Mouse (Mus musculus) brain, embryonic 14.5 days (tissue): ENCODE results near the gene Tssk3. TPM values are rescaled to one million over a fixed set of nuclear protein-coding genes. Genes with fewer than 3 reads are reported as not detected.

ENCODE experiments used
- DNase-seq: peaks from one replicate; pipeline ENCODE4 v3.0.0-alpha.2; 2011; ENCODE audit warnings: low read depth
- CTCF ChIP-seq: fragments of 200-500 bp; IDR thresholded peaks from 2 replicates; pipeline ENCODE4 v1.5.1; 2012; ENCODE audit warnings: inconsistent platforms, mild to moderate bottlenecking, moderate library complexity, borderline replicate concordance; ENCODE audit not compliant: insufficient read depth, insufficient read length; ENCODE audit errors: extremely low read depth
- POLR2A ChIP-seq: fragments of 200-500 bp; IDR thresholded peaks from 2 replicates; pipeline ENCODE4 v1.6.1; 2012; ENCODE audit warnings: mild to moderate bottlenecking, inconsistent platforms, borderline replicate concordance; ENCODE audit not compliant: poor library complexity, insufficient read depth, insufficient read length, severe bottlenecking; ENCODE audit errors: extremely low read depth
- polyA plus RNA-seq: library from polyadenylated mRNA; depleted of rRNA; stranded (reverse); fragments of >200 nt; gene quantifications from 2 replicates; pipeline ENCODE4 v1.2.3, GENCODE M21; 2012

The Tssk3 gene
- polyA plus RNA-seq, 1 experiment = 0.18 TPM

GRCm38 (mm10) chr4:129509650-129510049, 18.8 kb upstream of the Tssk3 start:
- no peak for DNase-seq
- TF ChIP-seq CTCF (no peak), POLR2A (no peak)

GRCm38 (mm10) chr4:129508834-129509600, 18.2 kb upstream of the Tssk3 start:
- TF ChIP-seq CTCF (no peak), POLR2A (no peak)
- DNase-seq = peak; percentile 49

- no peak for DNase-seq
- TF ChIP-seq POLR2A = no peak
- no peak for TF ChIP-seq CTCF
Observed at GRCm38 (mm10) chr4:129508237-129508515, 17.4 kb upstream of the Tssk3 start.

- no peak for TF ChIP-seq POLR2A
- DNase-seq = no peak
Observed at GRCm38 (mm10) chr4:129507434-129508236, 16.8 kb upstream of the Tssk3 start.

- TF ChIP-seq POLR2A (no peak), CTCF (no peak)
- no peak for DNase-seq
Observed at GRCm38 (mm10) chr4:129505511-129505910, 14.7 kb upstream of the Tssk3 start.

GRCm38 (mm10) chr4:129502901-129503444, 12.2 kb upstream of the Tssk3 start:
- no peak for DNase-seq
- TF ChIP-seq CTCF (no peak), POLR2A (no peak)

GRCm38 (mm10) chr4:129502327-129502888, 11.6 kb upstream of the Tssk3 start:
- DNase-seq = no peak

GRCm38 (mm10) chr4:129500607-129501566, 10.1 kb upstream of the Tssk3 start:
- peak; percentile 90 for DNase-seq
- no peak for TF ChIP-seq POLR2A
- no peak for TF ChIP-seq CTCF

More at GRCm38 (mm10) chr4:129502327-129502888, 11.6 kb upstream of the Tssk3 start:
- TF ChIP-seq POLR2A (no peak), CTCF (no peak)

- DNase-seq = no peak
- no peak for TF ChIP-seq CTCF
- no peak for TF ChIP-seq POLR2A
Observed at GRCm38 (mm10) chr4:129500017-129500416, 9.2 kb upstream of the Tssk3 start.

- TF ChIP-seq POLR2A = no peak
- TF ChIP-seq CTCF = no peak
- no peak for DNase-seq
Observed at GRCm38 (mm10) chr4:129498941-129499340, 8.1 kb upstream of the Tssk3 start.
